Mouse (Mus musculus) midbrain, embryonic 12.5 days (tissue): ENCODE data around the gene Ctu1. TPM values are rescaled to one million over a fixed set of nuclear protein-coding genes. Genes with fewer than 3 reads are reported as not detected.
A peak's percentile ranks its signal among the peaks of the same experiment; 100 is the strongest.

Experiments used
- ATAC-seq: fragments of 200-750 bp; cut with Nextera tagmentation; 2 replicates; pipeline ENCODE4 v1.8.0; 2017; ENCODE audit warnings: low read depth, moderate TSS enrichment, moderate library complexity; ENCODE audit not compliant: low FRiP score
- H3K27ac ChIP-seq: fragments of 300-500 bp; sonication (generic); replicated peaks from 2 replicates; pipeline ENCODE4 v1.5.1; 2016; ENCODE audit warnings: mild to moderate bottlenecking
- H3K27me3 ChIP-seq: fragments of 300-500 bp; sonication (generic); 2 replicates; pipeline ENCODE4 v1.6.1; 2016; ENCODE audit warnings: mild to moderate bottlenecking
- H3K36me3 ChIP-seq: fragments of 300-500 bp; sonication (generic); 2 replicates; pipeline ENCODE4 v1.6.1; 2016
- H3K4me1 ChIP-seq: fragments of 300-500 bp; sonication (generic); 2 replicates; pipeline ENCODE4 v1.6.1; 2016
- H3K4me2 ChIP-seq: fragments of 300-500 bp; sonication (generic); replicated peaks from 2 replicates; pipeline ENCODE4 v1.6.1; 2016; ENCODE audit warnings: mild to moderate bottlenecking, moderate library complexity
- H3K4me3 ChIP-seq: fragments of 300-500 bp; sonication (generic); 2 replicates; pipeline ENCODE4 v1.5.1; 2016; ENCODE audit warnings: mild to moderate bottlenecking
- H3K9ac ChIP-seq: fragments of 300-500 bp; sonication (generic); replicated peaks from 2 replicates; pipeline ENCODE4 v1.6.1; 2016; ENCODE audit warnings: mild to moderate bottlenecking, moderate library complexity
- H3K9me3 ChIP-seq: fragments of 300-500 bp; sonication (generic); 2 replicates; pipeline ENCODE4 v1.6.1; 2016; ENCODE audit warnings: mild to moderate bottlenecking
- WGBS: fragments of 180-500 bp; shearing (Covaris S2); methylation state at CpG from one replicate; pipeline ENCODE4 v1.1.7; 2016; 5-methylcytosine and 5-hydroxymethylcytosine counted together
- polyA plus RNA-seq: library from polyadenylated mRNA; unstranded; fragments of >200 nt; fragmentation: Nextera tagmentation; extraction: Ambion mirVana; gene quantifications from 2 replicates; pipeline ENCODE4 v1.2.1, GENCODE M21; 2016

The Ctu1 gene
- 17.6 and 17.9 TPM in 2 replicates for polyA plus RNA-seq

- peaks cover 8% of the 10 kb centered on the region for H3K4me1 ChIP-seq
- H3K36me3 ChIP-seq, result peaks cover 24% of the 10 kb centered on the region
- H3K9ac ChIP-seq, result peak within 1 kb of the TSS; percentile 70
- peak within 1 kb of the TSS; percentile 70 for H3K4me3 ChIP-seq
- peak within 1 kb of the TSS; percentile 36; the same call in 1 of the 2 replicates for H3K27ac ChIP-seq
- under 1% methylated on average over 26 of the region's 26 CpGs for WGBS
- ATAC-seq, result peak; percentile 94
- H3K9me3 ChIP-seq, result no peaks in the 10 kb centered on the region
- H3K27me3 ChIP-seq, result no peaks in the 10 kb centered on the region
- peak within 1 kb of the TSS; percentile 71 for H3K4me2 ChIP-seq
Observed at GRCm38 (mm10) chr7:43671809-43672580, at the start of gene Ctu1. TSS of gene Ctu1 (plus strand) at chr7:43672016.

- H3K4me1 ChIP-seq, result 0 out of 2 replicates have a peak, but pooled peaks cover 6% of the 10 kb centered on the region
- H3K36me3 ChIP-seq, result no peaks in the 10 kb centered on the region
- no peak overlapping the region for H3K9ac ChIP-seq
- H3K27me3 ChIP-seq, result no peaks in the 10 kb centered on the region
- no peak overlapping the region for H3K4me2 ChIP-seq
- WGBS, result 81% methylated on average over 7 of the region's 7 CpGs
- no peak overlapping the region for H3K27ac ChIP-seq
- H3K9me3 ChIP-seq, result no peaks in the 10 kb centered on the region
- no peak overlapping the region for H3K4me3 ChIP-seq
- ATAC-seq, result no peak
Observed at GRCm38 (mm10) chr7:43622927-43623326, 48.9 kb upstream of the Ctu1 start.

GRCm38 (mm10) chr7:43623819-43624218 is 48.0 kb upstream of the Ctu1 start:
- no peak overlapping the region for H3K9ac ChIP-seq
- WGBS, result 17% methylated on average over 10 of the region's 10 CpGs
- peak; percentile 54; the same call in 1 of the 2 replicates for ATAC-seq
- no peak overlapping the region for H3K27ac ChIP-seq
- H3K4me3 ChIP-seq, result no peak overlapping the region
- H3K36me3 ChIP-seq, result no peaks in the 10 kb centered on the region
- no peaks in the 10 kb centered on the region for H3K9me3 ChIP-seq
- no peaks in the 10 kb centered on the region for H3K27me3 ChIP-seq
- 0 out of 2 replicates have a peak, but pooled peaks cover 6% of the 10 kb centered on the region for H3K4me1 ChIP-seq
- H3K4me2 ChIP-seq, result peak overlapping the region; percentile 32

- Histone ChIP-seq H3K9ac (no peak overlapping the region), H3K27me3 (no peaks in the 10 kb centered on the region), H3K9me3 (no peaks in the 10 kb centered on the region), H3K36me3 (no peaks in the 10 kb centered on the region), H3K27ac (no peak overlapping the region), H3K4me1 (0 out of 2 replicates have a peak, but pooled peaks cover 6% of the 10 kb centered on the region), H3K4me2 (no peak overlapping the region), H3K4me3 (no peak overlapping the region)
- 39% methylated on average over 3 of the region's 3 CpGs for WGBS
- peak; percentile 60; the same call in 1 of the 2 replicates for ATAC-seq
Observed at GRCm38 (mm10) chr7:43625065-43625464, 46.8 kb upstream of the Ctu1 start.

GRCm38 (mm10) chr7:43625794-43626422 is 45.9 kb upstream of the Ctu1 start:
- Histone ChIP-seq H3K36me3 (no peaks in the 10 kb centered on the region), H3K4me1 (0 out of 2 replicates have a peak, but pooled peaks cover 6% of the 10 kb centered on the region), H3K27me3 (no peaks in the 10 kb centered on the region), H3K27ac (no peak overlapping the region), H3K9ac (no peak overlapping the region), H3K4me2 (no peak overlapping the region), H3K4me3 (no peak overlapping the region), H3K9me3 (no peaks in the 10 kb centered on the region)
- WGBS, result 85% methylated on average over 8 of the region's 8 CpGs
- no peak for ATAC-seq

GRCm38 (mm10) chr7:43633940-43634339 is 37.9 kb upstream of the Ctu1 start:
- Histone ChIP-seq H3K9me3 (no peaks in the 10 kb centered on the region), H3K4me1 (no peaks in the 10 kb centered on the region), H3K27ac (no peak overlapping the region), H3K4me2 (no peak overlapping the region), H3K9ac (no peak overlapping the region), H3K36me3 (no peaks in the 10 kb centered on the region), H3K4me3 (no peak overlapping the region), H3K27me3 (no peaks in the 10 kb centered on the region)
- ATAC-seq, result no peak
- 88% methylated on average over 4 of the region's 4 CpGs for WGBS

- Histone ChIP-seq H3K4me2 (no peak within 1 kb of the TSS), H3K27me3 (no peaks in the 10 kb centered on the region), H3K27ac (no peak within 1 kb of the TSS), H3K4me1 (no peaks in the 10 kb centered on the region), H3K9me3 (no peaks in the 10 kb centered on the region), H3K4me3 (no peak within 1 kb of the TSS), H3K9ac (no peak within 1 kb of the TSS), H3K36me3 (no peaks in the 10 kb centered on the region)
- no peak for ATAC-seq
- WGBS, result 79% methylated on average over 6 of the region's 6 CpGs
Observed at GRCm38 (mm10) chr7:43634500-43634899, 37.3 kb upstream of the Ctu1 start, which contains the start of gene Ceacam18. TSS of gene Ceacam18 (plus strand) at chr7:43634707.

GRCm38 (mm10) chr7:43636194-43636593 is 35.6 kb upstream of the Ctu1 start:
- Histone ChIP-seq H3K9me3 (no peaks in the 10 kb centered on the region), H3K4me3 (no peak overlapping the region), H3K27me3 (no peaks in the 10 kb centered on the region), H3K4me2 (no peak overlapping the region), H3K36me3 (no peaks in the 10 kb centered on the region), H3K9ac (no peak overlapping the region), H3K27ac (no peak overlapping the region), H3K4me1 (no peaks in the 10 kb centered on the region)
- no peak for ATAC-seq
- WGBS, result 75% methylated on average over 2 of the region's 2 CpGs

- H3K4me1 ChIP-seq, result no peaks in the 10 kb centered on the region
- H3K36me3 ChIP-seq, result no peaks in the 10 kb centered on the region
- no peak overlapping the region for H3K4me3 ChIP-seq
- H3K27ac ChIP-seq, result no peak overlapping the region
- no peak overlapping the region for H3K9ac ChIP-seq
- H3K27me3 ChIP-seq, result no peaks in the 10 kb centered on the region
- ATAC-seq, result no peak
- 57% methylated on average over 1 of the region's 1 CpGs for WGBS
- no peaks in the 10 kb centered on the region for H3K9me3 ChIP-seq
- no peak overlapping the region for H3K4me2 ChIP-seq
Observed at GRCm38 (mm10) chr7:43637118-43637517, 34.7 kb upstream of the Ctu1 start.

- no peak overlapping the region for H3K27ac ChIP-seq
- no peak for ATAC-seq
- no peaks in the 10 kb centered on the region for H3K9me3 ChIP-seq
- H3K9ac ChIP-seq, result no peak overlapping the region
- H3K4me1 ChIP-seq, result no peaks in the 10 kb centered on the region
- H3K36me3 ChIP-seq, result no peaks in the 10 kb centered on the region
- WGBS, result 82% methylated on average over 5 of the region's 5 CpGs
- no peak overlapping the region for H3K4me3 ChIP-seq
- no peak overlapping the region for H3K4me2 ChIP-seq
- no peaks in the 10 kb centered on the region for H3K27me3 ChIP-seq
Observed at GRCm38 (mm10) chr7:43642587-43642986, 29.2 kb upstream of the Ctu1 start.

- H3K4me3 ChIP-seq, result no peak overlapping the region
- H3K27ac ChIP-seq, result no peak overlapping the region
- 86% methylated on average over 17 of the region's 17 CpGs for WGBS
- no peaks in the 10 kb centered on the region for H3K4me1 ChIP-seq
- no peak overlapping the region for H3K9ac ChIP-seq
- no peaks in the 10 kb centered on the region for H3K36me3 ChIP-seq
- no peak for ATAC-seq
- no peaks in the 10 kb centered on the region for H3K9me3 ChIP-seq
- no peaks in the 10 kb centered on the region for H3K27me3 ChIP-seq
- no peak overlapping the region for H3K4me2 ChIP-seq
Observed at GRCm38 (mm10) chr7:43643046-43643652, 28.7 kb upstream of the Ctu1 start.

GRCm38 (mm10) chr7:43652683-43653082 is 19.1 kb upstream of the Ctu1 start:
- Histone ChIP-seq H3K27ac (no peak overlapping the region), H3K4me2 (no peak overlapping the region), H3K9ac (no peak overlapping the region), H3K4me3 (no peak overlapping the region), H3K9me3 (no peaks in the 10 kb centered on the region), H3K27me3 (no peaks in the 10 kb centered on the region), H3K36me3 (no peaks in the 10 kb centered on the region), H3K4me1 (no peaks in the 10 kb centered on the region)
- 87% methylated on average over 6 of the region's 6 CpGs for WGBS
- ATAC-seq, result no peak
